Mouse (Mus musculus) kidney, embryonic 14.5 days (tissue): ENCODE results near the gene Bloc1s4. TPM values are rescaled to one million over a fixed set of nuclear protein-coding genes. Genes with fewer than 3 reads are reported as not detected.
A peak's percentile ranks its signal among the peaks of the same experiment; 100 is the strongest.

Experiments
- ATAC-seq: fragments of 200-750 bp; cut with Nextera tagmentation; 2 replicates; pipeline ENCODE4 v1.8.0; 2017; ENCODE audit warnings: moderate number of reproducible peaks, mild to moderate bottlenecking, moderate TSS enrichment, moderate library complexity; ENCODE audit not compliant: low FRiP score, low TSS enrichment
- H3K27ac ChIP-seq: fragments of 300-500 bp; sonication (generic); 2 replicates; pipeline ENCODE4 v1.5.1; 2014; ENCODE audit warnings: low read depth, mild to moderate bottlenecking, low read length, moderate library complexity, mixed read lengths
- H3K27me3 ChIP-seq: fragments of 300-500 bp; sonication (generic); 2 replicates; pipeline ENCODE4 v1.6.1; 2014; ENCODE audit warnings: mild to moderate bottlenecking, low read length; ENCODE audit not compliant: control insufficient read depth, insufficient read depth
- H3K36me3 ChIP-seq: fragments of 300-500 bp; sonication (generic); 2 replicates; pipeline ENCODE4 v1.6.1; 2014; ENCODE audit warnings: low read length, mixed read lengths; ENCODE audit not compliant: control insufficient read depth, insufficient read depth
- H3K4me1 ChIP-seq: fragments of 300-500 bp; sonication (generic); 2 replicates; pipeline ENCODE4 v1.6.1; 2014; ENCODE audit warnings: low read length, mixed read lengths; ENCODE audit not compliant: control insufficient read depth, insufficient read depth
- H3K4me2 ChIP-seq: fragments of 300-500 bp; sonication (generic); replicated peaks from 2 replicates; pipeline ENCODE4 v1.6.1; 2014; ENCODE audit warnings: low read depth, mild to moderate bottlenecking, low read length
- H3K4me3 ChIP-seq: fragments of 300-500 bp; sonication (generic); 2 replicates; pipeline ENCODE4 v1.5.1; 2014; ENCODE audit warnings: mild to moderate bottlenecking, low read length
- H3K9ac ChIP-seq: fragments of 300-500 bp; sonication (generic); 2 replicates; pipeline ENCODE4 v1.6.1; 2014; ENCODE audit warnings: low read depth, mild to moderate bottlenecking, low read length, moderate library complexity
- H3K9me3 ChIP-seq: fragments of 300-500 bp; sonication (generic); 2 replicates; pipeline ENCODE4 v1.6.1; 2016; ENCODE audit warnings: low read length; ENCODE audit not compliant: control insufficient read depth
- WGBS: fragments of 180-500 bp; shearing (Covaris S2); extraction: QIAGEN DNeasy Blood & Tissue Kit; methylation state at CpG from one replicate; pipeline ENCODE4 v1.1.7; 2014; 5-methylcytosine and 5-hydroxymethylcytosine counted together
- polyA plus RNA-seq: library from polyadenylated mRNA; unstranded; fragments of >200 nt; fragmentation: Nextera tagmentation; extraction: Ambion mirVana; gene quantifications from 2 replicates; pipeline ENCODE4 v1.2.1, GENCODE M21; 2014

The Bloc1s4 gene
- polyA plus RNA-seq, 1 experiment from 2014 or later, result 26.1 TPM

DNA sequence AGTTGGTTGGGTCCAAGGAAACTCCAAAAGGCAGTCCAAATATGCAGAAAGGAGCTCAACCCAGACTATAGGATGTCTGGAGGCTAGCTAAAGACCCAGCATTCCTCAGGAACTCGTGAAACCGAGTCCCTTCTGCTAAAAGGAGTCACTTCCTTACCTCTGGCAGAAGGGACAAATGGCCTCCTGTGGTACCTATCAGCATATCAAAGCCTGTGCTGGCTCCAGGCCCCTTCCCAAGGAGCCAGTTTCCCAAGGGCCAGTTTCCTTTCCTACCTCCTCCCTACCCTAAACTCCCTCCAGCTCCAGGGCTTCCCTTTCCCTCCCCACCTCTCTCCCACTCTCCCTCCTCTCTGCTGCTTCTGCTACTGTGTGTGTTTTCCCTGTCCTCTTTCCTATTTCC is 28.7 kb upstream of the Bloc1s4 start:
- 9% methylated on average over 2 of the region's 2 CpGs for WGBS
- no peak overlapping the region for H3K9ac ChIP-seq
- ATAC-seq, result no peak

DNA sequence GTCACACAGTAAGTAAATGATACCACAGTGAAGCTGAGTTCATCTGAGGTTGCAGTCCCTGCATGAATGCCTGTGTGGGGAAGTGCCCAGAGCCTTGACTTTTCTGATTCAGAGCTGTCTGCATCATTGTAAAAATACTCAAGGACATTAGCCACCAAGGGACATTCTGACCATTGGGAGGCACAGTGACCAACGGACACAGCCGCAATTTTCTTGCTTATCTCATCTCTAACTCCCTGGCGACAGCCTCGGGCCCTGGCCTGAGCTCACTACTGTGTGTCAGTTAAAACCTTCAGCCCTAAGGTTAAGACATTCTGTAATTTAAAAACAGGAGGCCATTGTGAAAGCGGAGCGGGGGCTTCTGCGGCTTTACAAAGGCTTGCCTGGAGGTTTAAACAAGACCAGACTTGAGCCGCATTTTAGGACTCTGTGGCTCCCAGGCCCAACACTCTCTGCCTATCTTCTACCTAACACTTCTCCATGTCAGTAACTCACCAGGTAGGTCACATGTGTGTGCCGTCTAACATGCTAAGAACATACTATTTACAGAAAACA is 27.6 kb upstream of the Bloc1s4 start:
- WGBS, result 43% methylated on average over 9 of the region's 9 CpGs
- no peaks in the 10 kb centered on the region for H3K27me3 ChIP-seq
- no peak for ATAC-seq
- H3K4me3 ChIP-seq, result no peak overlapping the region
- H3K9me3 ChIP-seq, result 0 out of 2 replicates have a peak, but pooled peaks cover 12% of the 10 kb centered on the region
- H3K4me2 ChIP-seq, result no peak overlapping the region
- no peak overlapping the region for H3K27ac ChIP-seq
- no peak overlapping the region for H3K9ac ChIP-seq
- no peaks in the 10 kb centered on the region for H3K36me3 ChIP-seq
- H3K4me1 ChIP-seq, result no peaks in the 10 kb centered on the region

More for the DNA sequence above, 28.7 kb upstream of the Bloc1s4 start:
- Histone ChIP-seq H3K4me2 (no peak overlapping the region), H3K27me3 (no peaks in the 10 kb centered on the region), H3K4me1 (no peaks in the 10 kb centered on the region), H3K4me3 (no peak overlapping the region), H3K27ac (no peak overlapping the region), H3K9me3 (0 out of 2 replicates have a peak, but pooled peaks cover 12% of the 10 kb centered on the region), H3K36me3 (no peaks in the 10 kb centered on the region)

DNA sequence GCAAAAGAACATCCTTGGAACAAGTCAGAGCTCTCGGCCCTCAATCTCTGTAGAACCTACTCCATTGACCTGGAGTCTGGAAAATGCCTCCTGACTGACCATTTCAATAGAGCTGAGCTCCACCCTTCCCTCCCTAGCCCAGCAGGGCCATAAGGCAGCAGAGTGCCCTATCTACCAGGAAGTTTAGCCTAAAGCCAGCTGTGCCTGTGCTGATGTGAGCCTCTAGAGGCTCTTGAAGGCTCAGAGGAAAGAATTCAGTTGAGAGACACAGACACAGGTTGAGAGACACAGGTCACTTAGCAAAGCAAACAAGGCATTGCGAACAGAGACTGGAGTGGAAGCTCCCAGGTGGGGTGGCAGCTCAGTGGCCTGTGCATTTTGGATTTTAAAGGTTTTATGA is 26.9 kb upstream of the Bloc1s4 start:
- no peaks in the 10 kb centered on the region for H3K4me1 ChIP-seq
- no peak overlapping the region for H3K9ac ChIP-seq
- no peak overlapping the region for H3K27ac ChIP-seq
- no peak overlapping the region for H3K4me3 ChIP-seq
- H3K36me3 ChIP-seq, result no peaks in the 10 kb centered on the region
- no peaks in the 10 kb centered on the region for H3K27me3 ChIP-seq
- no peak overlapping the region for H3K4me2 ChIP-seq
- no peak for ATAC-seq
- H3K9me3 ChIP-seq, result 0 out of 2 replicates have a peak, but pooled peaks cover 8% of the 10 kb centered on the region
- 83% methylated on average over 2 of the region's 2 CpGs for WGBS

DNA sequence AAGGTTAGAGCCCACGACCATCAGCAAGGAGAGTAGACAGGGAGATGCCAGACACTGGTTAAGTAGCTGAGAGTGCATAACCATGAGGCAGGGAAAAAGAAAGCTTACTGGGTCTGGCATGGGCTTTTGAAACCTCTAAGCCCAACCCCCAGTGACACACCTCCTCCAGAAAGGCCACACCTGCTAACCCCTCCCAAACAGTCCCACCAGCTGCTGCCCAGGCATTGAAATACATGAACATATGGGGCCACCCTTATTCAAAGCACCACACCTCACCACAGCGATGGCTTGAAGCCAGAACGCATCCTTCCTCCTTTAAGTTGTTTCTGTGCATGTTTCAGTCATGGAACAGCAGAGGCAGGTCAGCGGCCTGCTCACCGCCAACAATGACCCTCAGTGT is 24.1 kb upstream of the Bloc1s4 start:
- Histone ChIP-seq H3K4me3 (no peak overlapping the region), H3K9me3 (no peaks in the 10 kb centered on the region), H3K27me3 (no peaks in the 10 kb centered on the region), H3K36me3 (no peaks in the 10 kb centered on the region), H3K4me1 (no peaks in the 10 kb centered on the region), H3K9ac (no peak overlapping the region), H3K27ac (no peak overlapping the region), H3K4me2 (no peak overlapping the region)
- no peak for ATAC-seq
- 81% methylated on average over 5 of the region's 5 CpGs for WGBS

DNA sequence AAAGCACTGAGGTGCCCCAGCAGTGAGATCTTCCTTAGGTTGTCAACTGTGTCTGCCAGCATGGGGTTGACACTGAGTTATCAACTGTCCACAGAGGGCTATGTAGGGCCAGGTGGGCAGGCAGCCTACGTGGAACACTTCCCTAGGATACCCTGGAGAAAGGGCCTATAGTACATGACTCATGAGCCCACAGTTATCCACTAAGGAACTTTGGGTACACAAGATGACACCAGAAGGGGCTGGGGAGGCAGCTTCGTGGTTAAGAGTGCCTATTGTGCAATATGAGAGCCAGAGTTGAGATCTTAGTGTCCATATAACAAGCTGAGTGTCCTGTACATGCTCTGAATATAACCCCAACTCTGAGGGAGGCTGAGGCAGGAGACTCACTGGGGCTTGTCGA is 21.2 kb upstream of the Bloc1s4 start:
- Histone ChIP-seq H3K4me3 (no peak overlapping the region), H3K27me3 (no peaks in the 10 kb centered on the region), H3K27ac (no peak overlapping the region), H3K4me2 (no peak overlapping the region), H3K36me3 (no peaks in the 10 kb centered on the region), H3K4me1 (no peaks in the 10 kb centered on the region), H3K9me3 (no peaks in the 10 kb centered on the region), H3K9ac (no peak overlapping the region)
- no peak for ATAC-seq
- 70% methylated on average over 3 of the region's 3 CpGs for WGBS

DNA sequence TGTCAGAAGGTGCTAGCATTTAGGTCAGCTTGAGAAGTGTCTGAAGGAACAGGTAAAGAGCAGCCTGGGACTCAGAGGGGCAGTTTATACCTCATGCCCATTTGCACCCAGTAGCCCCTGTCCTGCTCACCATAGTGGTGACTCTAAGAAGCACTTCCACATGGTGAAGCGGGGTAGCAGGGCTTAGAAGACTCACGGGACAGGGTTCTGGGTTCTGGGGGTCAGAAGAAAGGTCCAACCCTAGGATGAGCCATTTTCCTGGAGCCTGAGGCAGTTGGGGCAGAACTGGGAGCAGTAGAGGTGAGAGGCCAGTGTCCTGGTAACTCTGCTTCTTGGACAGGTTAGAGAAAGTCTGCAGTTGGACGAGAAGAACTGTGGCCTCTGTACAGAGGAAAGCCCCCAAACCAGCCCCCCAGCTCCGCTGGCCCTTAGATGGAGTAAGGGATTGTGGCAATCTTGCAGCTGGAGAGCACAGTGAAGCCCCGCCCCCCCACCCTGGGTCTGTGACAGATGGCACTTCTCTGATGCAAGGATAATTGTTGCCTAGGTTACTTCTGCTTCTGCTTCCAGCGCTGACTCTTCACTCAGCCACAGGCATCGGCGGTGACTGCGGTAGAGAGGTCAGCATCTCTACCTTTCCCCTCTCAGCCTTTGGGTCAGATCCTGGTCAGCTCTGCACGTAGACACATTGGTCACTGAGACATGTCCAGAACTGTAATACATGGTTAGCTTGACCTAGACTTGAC is 18.7 kb upstream of the Bloc1s4 start:
- no peak overlapping the region for H3K9ac ChIP-seq
- no peaks in the 10 kb centered on the region for H3K9me3 ChIP-seq
- H3K4me1 ChIP-seq, result peaks cover 4% of the 10 kb centered on the region; the same call in 1 of the 2 replicates
- no peaks in the 10 kb centered on the region for H3K36me3 ChIP-seq
- peak; percentile 38; the same call in 1 of the 2 replicates for ATAC-seq
- H3K27ac ChIP-seq, result no peak overlapping the region
- no peaks in the 10 kb centered on the region for H3K27me3 ChIP-seq
- H3K4me3 ChIP-seq, result no peak overlapping the region
- H3K4me2 ChIP-seq, result no peak overlapping the region
- WGBS, result 41% methylated on average over 10 of the region's 10 CpGs

DNA sequence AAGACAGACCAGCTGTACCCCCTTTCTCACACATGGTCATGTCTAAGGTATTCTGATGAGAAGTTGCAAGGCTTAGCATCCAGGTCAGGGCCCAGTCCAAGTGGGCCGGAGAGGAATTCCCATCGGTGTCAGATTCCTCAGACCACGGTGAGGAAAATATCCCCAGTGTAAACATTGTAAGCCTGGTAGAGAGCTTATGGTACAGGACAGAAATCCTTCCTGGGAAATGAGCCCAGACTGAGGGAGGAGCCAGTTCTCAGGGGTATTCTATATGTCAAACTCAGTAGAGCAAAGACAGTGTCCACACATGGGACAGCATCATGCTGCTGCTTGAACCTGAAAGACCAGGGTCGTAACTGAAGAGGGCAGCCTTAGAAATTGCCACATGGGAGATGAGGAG is 11.4 kb upstream of the Bloc1s4 start:
- ATAC-seq, result peak; percentile 54
- 21% methylated on average over 4 of the region's 4 CpGs for WGBS

DNA sequence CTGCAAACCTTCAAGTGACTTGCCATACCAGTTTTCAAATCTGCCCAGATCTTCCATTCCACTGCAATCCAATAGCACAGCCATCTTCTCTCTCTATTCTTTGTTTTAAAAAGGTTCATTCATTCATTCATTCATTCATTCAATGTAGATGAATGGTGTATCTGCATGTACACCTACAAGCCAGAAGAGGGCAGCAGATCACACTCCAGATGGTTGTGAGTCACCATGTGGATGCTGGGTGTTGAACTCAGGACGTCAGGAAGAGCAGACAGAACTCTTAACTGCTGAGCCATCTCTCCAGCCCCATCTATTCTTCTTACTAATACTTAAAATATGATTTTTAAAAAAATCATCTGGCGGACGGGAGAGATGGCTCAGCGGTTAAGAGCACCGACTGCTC is 8.6 kb upstream of the Bloc1s4 start:
- H3K36me3 ChIP-seq, result no peaks in the 10 kb centered on the region
- H3K9ac ChIP-seq, result no peak overlapping the region
- no peak overlapping the region for H3K4me2 ChIP-seq
- H3K27ac ChIP-seq, result no peak overlapping the region
- WGBS, result 71% methylated on average over 5 of the region's 5 CpGs
- no peaks in the 10 kb centered on the region for H3K9me3 ChIP-seq
- no peak for ATAC-seq
- H3K27me3 ChIP-seq, result no peaks in the 10 kb centered on the region
- H3K4me3 ChIP-seq, result no peak overlapping the region
- no peaks in the 10 kb centered on the region for H3K4me1 ChIP-seq

More for the DNA sequence above, 11.4 kb upstream of the Bloc1s4 start:
- Histone ChIP-seq H3K27me3 (no peaks in the 10 kb centered on the region), H3K4me2 (no peak overlapping the region), H3K9ac (no peak overlapping the region), H3K27ac (no peak overlapping the region), H3K4me1 (peaks cover 4% of the 10 kb centered on the region; the same call in 1 of the 2 replicates), H3K36me3 (no peaks in the 10 kb centered on the region), H3K4me3 (no peak overlapping the region), H3K9me3 (no peaks in the 10 kb centered on the region)
